Mouse (Mus musculus) cerebellum, adult 2 months (tissue): ENCODE results near the gene Acvr2a. TPM values are rescaled to one million over a fixed set of nuclear protein-coding genes. Genes with fewer than 3 reads are reported as not detected.
"Not testable (repeated sequence)": the region's sequence is repeated elsewhere in the genome, so short reads cannot be mapped to it uniquely, and the experiment has no call there.

Experiments
- DNase-seq, 2 experiments: peaks; one replicate each; pipeline ENCODE4 v3.0.0; 2021
- H3K27ac ChIP-seq: fragments of 200-500 bp; 2 replicates; pipeline ENCODE4 v1.5.1; 2012; ENCODE audit warnings: low read length, control low read depth, inconsistent platforms; ENCODE audit not compliant: insufficient read depth
- H3K27me3 ChIP-seq: fragments of 200-500 bp; 2 replicates; pipeline ENCODE4 v1.6.1; 2012; ENCODE audit warnings: inconsistent platforms, mild to moderate bottlenecking, low read length, moderate library complexity; ENCODE audit not compliant: control insufficient read depth, insufficient read depth
- H3K4me1 ChIP-seq: fragments of 200-500 bp; 2 replicates; pipeline ENCODE4 v1.6.1; 2011; ENCODE audit warnings: low read length; ENCODE audit not compliant: control insufficient read depth, insufficient read depth
- H3K4me3 ChIP-seq: fragments of 200-500 bp; replicated peaks from 2 replicates; pipeline ENCODE3; 2011; ENCODE audit warnings: mild to moderate bottlenecking, low read depth, low read length, control low read depth; ENCODE audit not compliant: insufficient read depth
- CTCF ChIP-seq: fragments of 200-500 bp; IDR thresholded peaks from 2 replicates; pipeline ENCODE4 v1.5.1; 2011; ENCODE audit warnings: low read depth, mild to moderate bottlenecking, control low read depth, low read length, moderate library complexity, borderline replicate concordance; ENCODE audit not compliant: insufficient read depth
- POLR2A ChIP-seq: fragments of 200-500 bp; IDR thresholded peaks from 2 replicates; pipeline ENCODE4 v1.6.1; 2011; ENCODE audit warnings: low read length, control low read depth, borderline replicate concordance; ENCODE audit not compliant: insufficient read depth
- WGBS: fragments of 180-500 bp; shearing (Covaris S2); methylation state at CpG from one replicate; pipeline ENCODE4 v1.1.7; 2018; 5-methylcytosine and 5-hydroxymethylcytosine counted together
- polyA plus RNA-seq: library from polyadenylated mRNA; depleted of rRNA; stranded (reverse); fragments of >200 nt; gene quantifications from 2 replicates; pipeline ENCODE4 v1.2.3, GENCODE M21; 2012

Gene Acvr2a
- polyA plus RNA-seq, 1 experiment, result 10.2 TPM

DNA sequence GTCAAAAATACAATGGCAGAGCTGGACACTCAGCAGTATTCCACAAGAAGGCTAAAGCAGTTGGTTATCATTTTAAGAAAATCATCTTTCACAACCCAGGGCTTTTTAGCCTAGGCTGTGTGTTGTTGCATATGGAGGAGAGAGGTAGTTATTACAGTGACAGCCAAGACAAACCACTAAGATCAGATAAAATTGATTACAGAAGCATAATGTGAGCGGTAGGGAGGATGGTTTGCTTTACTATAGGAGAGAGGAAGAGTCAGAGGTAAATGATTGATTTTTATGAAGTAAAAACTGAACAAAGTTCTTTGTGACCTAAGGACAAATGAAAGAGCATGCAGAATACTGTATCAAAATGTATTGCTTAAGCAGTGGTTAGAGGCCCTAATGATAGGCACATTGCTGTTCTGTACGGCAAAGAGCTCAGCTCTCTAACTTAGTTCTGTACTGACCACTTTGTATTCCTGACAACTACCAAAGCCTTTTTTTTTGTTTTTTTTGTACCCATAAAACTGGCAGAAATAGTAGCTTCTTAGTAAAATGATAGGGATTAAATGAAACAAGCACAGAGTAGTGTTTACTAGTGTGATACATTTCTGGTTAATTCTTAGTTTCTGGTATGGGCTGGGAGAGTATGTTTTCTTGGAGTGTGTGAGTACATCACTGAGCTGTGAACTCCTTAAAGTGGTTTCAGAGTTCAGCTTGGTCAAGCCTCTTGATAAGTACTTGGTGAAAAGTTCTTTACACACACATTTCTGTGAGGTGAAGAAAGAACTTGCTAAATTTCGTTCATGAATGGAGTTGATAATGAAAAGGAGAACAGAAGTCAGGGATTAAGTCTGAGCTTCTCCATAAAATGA is 27.9 kb downstream of the Acvr2a start:
- Histone ChIP-seq H3K27ac (no peak overlapping the region), H3K4me1 (no peaks in the 10 kb centered on the region), H3K27me3 (no peaks in the 10 kb centered on the region), H3K4me3 (no peak overlapping the region)
- TF ChIP-seq CTCF (no peak), POLR2A (no peak)
- 92% methylated on average over 3 of the region's 3 CpGs for WGBS
- no peak for DNase-seq

DNA sequence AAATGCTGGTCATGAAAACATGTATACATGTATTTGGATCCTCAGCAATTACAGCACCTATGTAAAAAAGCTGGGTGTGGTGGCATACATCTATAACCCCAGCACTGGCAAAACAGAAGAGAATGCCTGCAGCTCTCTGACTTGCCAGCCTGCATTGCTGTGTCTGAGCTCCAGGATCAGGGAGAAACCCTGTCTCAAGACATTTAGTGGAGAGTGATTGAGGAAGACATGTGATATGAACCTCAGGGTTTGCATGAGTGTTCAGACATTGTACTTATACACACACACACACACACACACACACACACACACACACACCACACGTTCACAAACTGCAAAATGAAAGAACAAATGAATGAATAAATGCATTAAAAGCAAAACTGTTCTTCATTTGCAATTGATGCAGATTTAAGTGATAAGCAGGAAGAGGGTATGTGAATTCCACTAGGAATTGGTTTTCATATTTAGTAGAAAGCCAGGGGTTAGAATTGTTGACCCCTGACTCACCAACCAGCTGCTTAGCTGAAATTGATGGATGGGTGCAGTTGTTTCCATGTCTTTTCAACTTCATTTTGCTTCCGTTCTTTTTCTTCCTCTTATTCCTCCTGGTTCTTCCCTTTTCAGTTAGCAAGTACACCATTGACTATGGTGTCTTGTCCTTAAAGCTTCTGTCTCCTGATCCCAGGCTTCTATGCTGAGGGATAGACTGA is 32.9 kb downstream of the Acvr2a start:
- no peak overlapping the region for H3K4me3 ChIP-seq
- no peaks in the 10 kb centered on the region for H3K27me3 ChIP-seq
- 81% methylated on average over 2 of the region's 2 CpGs for WGBS
- no peak for DNase-seq
- TF ChIP-seq POLR2A, result no peak
- no peak for TF ChIP-seq CTCF
- no peaks in the 10 kb centered on the region for H3K4me1 ChIP-seq
- H3K27ac ChIP-seq, result no peak overlapping the region

DNA sequence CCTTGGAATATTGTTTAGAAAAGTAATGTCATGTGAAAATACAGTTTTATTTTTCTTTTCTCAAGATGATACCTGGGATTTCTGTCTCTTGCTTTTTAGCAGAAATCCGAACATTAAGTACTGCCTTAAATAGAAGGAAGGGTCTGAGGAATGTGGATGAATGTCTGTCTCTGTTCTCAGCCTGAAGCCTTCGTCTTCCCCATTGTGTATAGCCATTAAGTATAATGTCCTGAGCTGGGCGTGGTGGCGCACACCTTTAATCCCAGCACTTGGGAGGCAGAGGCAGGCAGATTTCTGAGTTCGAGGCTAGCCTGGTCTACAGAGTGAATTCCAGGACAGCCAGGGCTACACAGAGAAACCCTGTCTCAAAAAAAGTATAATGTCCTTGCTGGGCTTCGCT is 51.7 kb downstream of the Acvr2a start:
- not testable (repeated sequence) for H3K27ac ChIP-seq, H3K27me3 ChIP-seq, DNase-seq, H3K4me1 ChIP-seq, H3K4me3 ChIP-seq
- WGBS, result 97% methylated on average over 6 of the region's 6 CpGs

DNA sequence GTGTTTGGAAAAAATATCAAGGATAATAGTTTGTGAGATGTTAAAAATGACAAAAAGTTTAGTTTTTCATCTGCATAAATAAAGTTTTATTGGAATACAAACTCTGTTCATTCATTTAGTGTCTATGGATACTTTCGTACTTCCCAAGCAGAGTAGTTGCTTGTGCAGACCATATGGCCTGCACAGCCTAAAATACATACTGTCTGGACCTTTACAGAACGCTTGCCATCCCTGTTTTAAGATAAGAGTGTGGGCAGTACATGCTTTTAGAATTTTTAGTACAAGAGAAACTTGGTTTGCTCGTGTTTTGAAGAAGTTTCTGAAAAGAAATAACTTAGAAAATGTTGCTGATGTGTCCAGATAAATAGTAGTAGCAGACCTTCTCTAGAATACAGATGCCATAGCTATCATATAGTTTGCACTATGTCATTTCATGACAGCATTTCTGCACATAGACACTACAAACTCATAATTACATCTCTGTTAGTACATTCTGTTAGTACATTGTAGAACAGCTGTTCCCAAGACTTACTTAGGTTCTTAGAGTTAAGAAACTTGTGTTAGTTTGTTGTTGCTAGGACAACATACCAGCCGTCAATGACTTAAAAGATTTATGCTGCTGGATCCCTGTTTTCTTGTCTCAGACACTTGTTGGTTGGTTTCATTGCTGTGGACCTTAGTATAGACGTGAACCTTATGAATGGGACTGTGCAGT is 54.4 kb downstream of the Acvr2a start:
- Histone ChIP-seq H3K27ac (no peak overlapping the region), H3K27me3 (no peaks in the 10 kb centered on the region), H3K4me1 (no peaks in the 10 kb centered on the region), H3K4me3 (no peak overlapping the region)
- TF ChIP-seq CTCF (no peak), POLR2A (no peak)
- whole genome bisulfite sequencing, result 88% methylated on average over 5 of the region's 5 CpGs
- no peak for DNase-seq

DNA sequence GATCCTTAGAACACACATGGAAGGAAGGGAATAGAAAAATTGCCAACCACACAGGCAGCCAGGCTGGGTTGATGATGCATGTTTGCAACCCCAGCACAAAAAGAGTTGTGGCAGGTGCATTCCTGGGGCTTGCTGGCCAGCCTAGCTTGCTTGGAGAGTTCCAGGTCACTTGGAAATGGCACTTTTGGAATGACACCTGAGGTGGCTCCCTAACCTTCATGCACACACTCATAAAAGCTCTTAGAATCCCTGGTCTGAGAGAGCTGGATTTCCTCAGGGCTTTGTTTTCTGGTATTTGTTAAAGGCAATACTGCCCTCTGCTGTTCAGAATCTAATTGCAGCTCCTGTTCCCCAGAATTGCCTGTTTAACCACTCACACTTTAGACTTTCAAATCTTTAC is 72.0 kb downstream of the Acvr2a start:
- no peaks in the 10 kb centered on the region for H3K27me3 ChIP-seq
- no peak overlapping the region for H3K27ac ChIP-seq
- no peak overlapping the region for H3K4me3 ChIP-seq
- TF ChIP-seq CTCF (peak; percentile 31; the same call in 1 of the 2 replicates), POLR2A (no peak)
- peak; percentile 46 to 64 for DNase-seq
- no peaks in the 10 kb centered on the region; the same call in 1 of the 2 replicates for H3K4me1 ChIP-seq

DNA sequence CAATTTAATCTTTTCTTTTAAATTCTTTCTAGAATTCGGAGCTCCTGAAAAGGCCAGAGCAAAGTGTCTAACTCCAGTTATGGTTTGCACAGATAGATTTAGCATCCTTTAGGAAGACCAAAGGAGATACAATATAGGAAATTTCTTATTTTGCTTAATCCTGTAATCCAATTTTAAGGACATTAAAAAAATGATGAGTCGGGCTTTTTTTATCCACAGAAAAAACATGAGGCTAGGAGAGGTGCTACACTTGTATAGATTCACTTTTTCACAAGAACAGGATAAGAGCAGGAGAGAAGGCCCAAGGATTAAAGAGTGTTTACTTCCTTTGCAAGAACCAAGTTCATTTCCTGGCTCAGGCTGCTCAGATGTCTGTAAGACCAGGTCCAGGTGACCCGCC is 81.3 kb downstream of the Acvr2a start:
- WGBS, result 96% methylated on average over 3 of the region's 3 CpGs
- TF ChIP-seq CTCF (no peak), POLR2A (no peak)
- no peak for DNase-seq
- Histone ChIP-seq H3K4me3 (no peak overlapping the region), H3K4me1 (no peaks in the 10 kb centered on the region), H3K27ac (no peak overlapping the region), H3K27me3 (no peaks in the 10 kb centered on the region)

DNA sequence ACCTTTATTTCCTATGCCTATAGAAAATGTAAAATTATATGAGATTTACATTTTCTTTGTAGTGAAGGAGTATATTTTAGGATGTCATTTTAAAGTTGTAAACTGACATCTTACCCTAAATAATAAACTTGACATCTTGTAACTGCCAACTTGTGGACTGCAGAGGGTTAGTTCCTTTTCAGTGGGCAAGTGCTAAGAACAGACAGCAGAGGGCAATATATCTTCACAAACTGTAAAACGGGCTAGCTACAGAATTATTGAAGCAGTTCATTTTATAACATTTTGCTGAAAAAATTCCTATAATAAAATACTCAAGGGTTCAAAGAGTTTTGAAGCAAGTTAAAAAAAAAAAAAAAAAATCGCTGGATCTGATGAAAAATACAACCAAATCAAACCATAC is 95.0 kb downstream of the Acvr2a start:
- H3K4me1 ChIP-seq, result no peaks in the 10 kb centered on the region
- no peaks in the 10 kb centered on the region for H3K27me3 ChIP-seq
- 41% methylated on average over 2 of the region's 2 CpGs for WGBS
- peak in 1 of 2 experiments; percentile 21 for DNase-seq
- TF ChIP-seq POLR2A, result no peak
- TF ChIP-seq CTCF, result peak; percentile 31; the same call in 1 of the 2 replicates
- H3K27ac ChIP-seq, result no peak overlapping the region
- no peak overlapping the region for H3K4me3 ChIP-seq

DNA sequence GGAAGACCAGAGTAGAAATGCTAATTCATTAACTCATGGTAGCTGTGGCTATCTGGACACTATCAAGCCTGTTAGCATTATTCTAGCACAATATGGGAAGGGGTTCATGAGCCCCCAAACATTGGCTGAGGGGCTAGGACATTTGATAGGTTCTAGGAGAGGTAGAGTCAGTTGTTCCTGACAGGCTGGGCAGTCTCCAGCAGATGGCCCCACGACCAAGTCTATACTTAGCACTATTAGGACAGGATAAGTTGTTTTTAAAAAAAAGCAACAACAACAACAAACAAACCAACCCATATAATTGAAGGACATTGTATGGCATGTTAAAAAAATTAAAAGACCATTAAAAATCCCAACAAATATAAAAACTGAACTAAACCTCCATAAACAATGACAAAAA is 100.3 kb downstream of the Acvr2a start:
- TF ChIP-seq CTCF (0 out of 2 replicates have a peak, but pooled peaks have one; percentile 35), POLR2A (no peak)
- H3K27me3 ChIP-seq, result no peaks in the 10 kb centered on the region

More for the DNA sequence above, 100.3 kb downstream of the Acvr2a start:
- Histone ChIP-seq H3K4me3 (no peak overlapping the region), H3K4me1 (no peaks in the 10 kb centered on the region), H3K27ac (no peak overlapping the region)
- no peak for DNase-seq
- WGBS, result 49% methylated on average over 1 of the region's 1 CpGs
